Mouse (Mus musculus) midbrain, postnatal 0 days (tissue): ENCODE measurements around the gene Abcd3. TPM values are rescaled to one million over a fixed set of nuclear protein-coding genes. Genes with fewer than 3 reads are reported as not detected.

Source experiments
- ATAC-seq: fragments of 200-750 bp; cut with Nextera tagmentation; 2 replicates; pipeline ENCODE4 v1.8.0; 2017; ENCODE audit warnings: moderate number of reproducible peaks, mild to moderate bottlenecking, moderate TSS enrichment, moderate library complexity; ENCODE audit not compliant: low FRiP score
- DNase-seq: peaks from one replicate; pipeline ENCODE4 v3.0.0-alpha.2; 2015; ENCODE audit warnings: low spot score
- H3K27ac ChIP-seq: fragments of 300-500 bp; sonication (generic); 2 replicates; pipeline ENCODE4 v1.5.1; 2014; ENCODE audit warnings: low read depth, mild to moderate bottlenecking, low read length, mixed read lengths
- H3K27me3 ChIP-seq: fragments of 300-500 bp; sonication (generic); 2 replicates; pipeline ENCODE4 v1.6.1; 2014; ENCODE audit warnings: low read length, control low read depth, mixed read lengths; ENCODE audit not compliant: insufficient read depth
- H3K36me3 ChIP-seq: fragments of 300-500 bp; sonication (generic); 2 replicates; pipeline ENCODE4 v1.6.1; 2014; ENCODE audit warnings: low read length, control low read depth, mixed read lengths; ENCODE audit not compliant: insufficient read depth
- H3K4me1 ChIP-seq: fragments of 300-500 bp; sonication (generic); 2 replicates; pipeline ENCODE4 v1.6.1; 2014; ENCODE audit warnings: mild to moderate bottlenecking, control low read depth, antibody characterized with exemption, low read length, mixed read lengths; ENCODE audit not compliant: insufficient read depth
- H3K4me2 ChIP-seq: fragments of 300-500 bp; sonication (generic); 2 replicates; pipeline ENCODE4 v1.6.1; 2014; ENCODE audit warnings: low read depth, mild to moderate bottlenecking, low read length, mixed read lengths; ENCODE audit not compliant: poor library complexity, severe bottlenecking
- H3K4me3 ChIP-seq: fragments of 300-500 bp; sonication (generic); 2 replicates; pipeline ENCODE4 v1.5.1; 2014; ENCODE audit warnings: low read depth, mild to moderate bottlenecking, low read length, moderate library complexity
- H3K9ac ChIP-seq: fragments of 300-500 bp; sonication (generic); replicated peaks from 2 replicates; pipeline ENCODE4 v1.6.1; 2014; ENCODE audit warnings: mild to moderate bottlenecking, low read length, moderate library complexity, mixed read lengths; ENCODE audit not compliant: poor library complexity, severe bottlenecking
- H3K9me3 ChIP-seq: fragments of 300-500 bp; sonication (generic); 2 replicates; pipeline ENCODE4 v1.6.1; 2016; ENCODE audit warnings: low read length, control low read depth
- CTCF ChIP-seq: IDR thresholded peaks from 2 replicates; pipeline ENCODE4 v1.5.1; 2016; ENCODE audit warnings: antibody characterized with exemption, mild to moderate bottlenecking
- WGBS: fragments of 180-500 bp; shearing (Covaris S2); extraction: QIAGEN DNeasy Blood & Tissue Kit; methylation state at CpG from one replicate; pipeline ENCODE4 v1.1.7; 2014; 5-methylcytosine and 5-hydroxymethylcytosine counted together
- polyA plus RNA-seq: library from polyadenylated mRNA; unstranded; fragments of >200 nt; fragmentation: Nextera tagmentation; extraction: Ambion mirVana; gene quantifications from 2 replicates; pipeline ENCODE4 v1.2.1, GENCODE M21; 2015
- total RNA-seq: library from RNA; depleted of rRNA; stranded (reverse); fragments of >200 nt; gene quantifications from 2 replicates; pipeline ENCODE4 v1.2.3, GENCODE M21; 2014

The Abcd3 gene
- total and polyA plus RNA-seq, 2 experiments from 2014 or later: 51.1 to 77.5 TPM

DNA sequence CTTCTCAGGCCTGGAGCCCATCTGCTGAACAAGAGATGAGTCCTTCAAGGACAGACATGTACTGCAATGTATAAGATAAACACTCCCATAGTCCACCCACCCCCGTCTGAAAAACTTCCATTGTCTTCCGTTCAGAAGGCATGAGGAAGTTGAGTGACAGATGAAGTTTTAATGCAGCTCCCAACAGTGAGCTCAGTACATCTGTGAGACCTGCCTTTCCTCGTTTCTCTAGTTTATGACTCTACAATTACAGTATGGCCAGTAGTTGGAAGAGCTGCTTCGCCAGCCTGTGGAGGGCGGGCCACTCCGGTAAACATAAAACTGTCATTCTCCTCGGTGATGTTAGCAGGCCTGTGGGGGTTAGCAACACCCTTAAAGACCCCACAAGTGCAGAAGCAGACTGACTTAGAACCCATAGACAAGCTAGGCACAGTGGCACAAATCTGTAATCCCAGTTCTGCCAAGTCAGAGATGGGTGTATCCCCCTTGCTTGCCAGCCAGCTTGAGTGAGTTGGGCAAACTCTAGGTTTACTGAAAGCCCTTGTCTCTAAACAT, 27.3 kb upstream of the Abcd3 start:
- H3K27ac ChIP-seq: no peak overlapping the region
- WGBS: 89% methylated on average over 7 of the region's 7 CpGs
- ATAC-seq (no peak), DNase-seq (no peak)
- no peaks in the 10 kb centered on the region for H3K27me3 ChIP-seq
- H3K36me3 ChIP-seq: no peaks in the 10 kb centered on the region
- no peaks in the 10 kb centered on the region for H3K4me1 ChIP-seq
- no peak overlapping the region for H3K9ac ChIP-seq
- H3K4me3 ChIP-seq: no peak overlapping the region
- H3K4me2 ChIP-seq: no peak overlapping the region
- TF ChIP-seq CTCF: no peak
- no peaks in the 10 kb centered on the region for H3K9me3 ChIP-seq

DNA sequence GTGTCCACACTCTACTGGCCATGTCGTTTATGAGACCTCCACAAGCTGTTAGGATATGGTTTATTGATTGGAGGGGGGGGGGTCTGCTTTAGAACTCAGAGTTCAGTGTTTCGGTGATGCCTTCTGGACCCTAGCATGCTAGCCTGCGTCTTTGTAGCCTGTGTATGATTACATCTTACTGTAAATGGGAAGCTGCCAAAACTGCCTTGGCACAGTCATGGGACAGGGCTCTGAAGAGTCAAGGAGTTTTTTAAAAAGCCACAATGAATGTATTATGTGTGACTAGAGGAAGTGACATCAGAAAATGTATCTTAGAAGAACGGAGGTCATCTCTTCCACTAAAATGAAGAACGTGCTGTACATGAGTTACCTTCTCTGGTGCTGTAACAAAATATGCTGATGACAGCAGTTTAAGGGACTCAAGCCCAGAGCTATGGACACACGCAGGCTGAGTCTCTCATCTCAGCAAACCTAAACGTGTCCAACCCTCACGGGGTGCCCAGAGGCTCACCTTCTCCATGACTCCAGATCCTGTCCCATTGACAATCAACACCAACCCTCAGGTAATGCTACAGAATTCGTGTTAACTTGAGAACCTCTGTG, 26.4 kb upstream of the Abcd3 start:
- Histone ChIP-seq H3K27ac (no peak overlapping the region), H3K36me3 (no peaks in the 10 kb centered on the region), H3K4me2 (no peak overlapping the region), H3K4me1 (no peaks in the 10 kb centered on the region), H3K9ac (no peak overlapping the region), H3K4me3 (no peak overlapping the region), H3K27me3 (no peaks in the 10 kb centered on the region), H3K9me3 (no peaks in the 10 kb centered on the region)
- 78% methylated on average over 9 of the region's 9 CpGs for WGBS
- DNase-seq (no peak), ATAC-seq (no peak)
- TF ChIP-seq CTCF: no peak

DNA sequence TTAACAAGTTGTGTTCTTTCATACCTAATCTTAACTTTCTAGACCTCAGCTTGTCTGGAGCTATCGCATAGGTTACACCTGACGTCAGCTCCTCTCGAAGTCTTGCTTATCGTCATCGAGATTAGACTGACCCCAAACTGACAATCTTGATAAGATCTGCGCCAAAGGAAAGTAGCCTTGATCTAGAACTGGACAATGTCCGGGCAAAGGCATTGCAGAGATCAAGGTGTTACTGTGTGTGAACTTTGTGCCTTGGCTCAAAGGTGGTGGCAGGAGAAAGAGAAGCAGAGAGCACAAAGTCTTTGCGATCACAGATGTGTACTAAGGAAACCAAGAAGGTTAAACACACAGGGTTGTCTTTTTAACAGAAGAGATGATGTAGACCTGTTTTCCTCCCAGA, 25.2 kb upstream of the Abcd3 start:
- H3K9ac ChIP-seq: no peak overlapping the region
- ATAC-seq (no peak), DNase-seq (no peak)
- WGBS: 94% methylated on average over 8 of the region's 8 CpGs
- H3K27me3 ChIP-seq: no peaks in the 10 kb centered on the region
- no peak for TF ChIP-seq CTCF
- no peak overlapping the region for H3K4me2 ChIP-seq
- H3K4me3 ChIP-seq: no peak overlapping the region
- H3K4me1 ChIP-seq: no peaks in the 10 kb centered on the region
- H3K27ac ChIP-seq: no peak overlapping the region
- no peaks in the 10 kb centered on the region for H3K36me3 ChIP-seq
- H3K9me3 ChIP-seq: no peaks in the 10 kb centered on the region

- whole genome bisulfite sequencing: 80% methylated on average over 2 of the region's 2 CpGs
- Histone ChIP-seq H3K36me3 (no peaks in the 10 kb centered on the region), H3K4me3 (no peak overlapping the region), H3K4me1 (no peaks in the 10 kb centered on the region), H3K9me3 (no peaks in the 10 kb centered on the region), H3K27ac (no peak overlapping the region), H3K4me2 (no peak overlapping the region), H3K9ac (no peak overlapping the region), H3K27me3 (no peaks in the 10 kb centered on the region)
- ATAC-seq (no peak), DNase-seq (no peak)
- no peak for TF ChIP-seq CTCF
These were observed 19.6 kb upstream of the Abcd3 start for GRCm38 (mm10) chr3:121834732-121835131.

DNA sequence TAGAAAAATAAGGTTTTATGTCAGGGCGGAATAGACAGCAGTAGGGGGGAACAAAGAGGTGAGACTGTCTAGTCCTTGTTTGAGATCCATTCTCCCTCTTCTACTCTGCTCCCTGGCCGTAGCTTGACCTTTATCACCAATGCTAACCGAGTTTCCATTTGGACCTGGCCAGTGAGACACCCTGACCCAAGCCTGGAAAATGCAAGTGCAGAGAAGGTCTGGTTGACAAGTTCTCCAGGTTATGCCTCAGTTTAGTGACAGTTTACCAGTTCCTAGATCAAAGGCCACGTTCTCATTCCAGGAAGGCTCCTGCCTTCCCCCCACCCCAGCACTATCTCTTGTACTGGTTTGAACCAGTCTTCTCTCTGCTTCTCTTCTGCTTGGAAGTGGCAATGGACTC, 19.1 kb upstream of the Abcd3 start:
- 91% methylated on average over 4 of the region's 4 CpGs for WGBS
- TF ChIP-seq CTCF: no peak
- DNase-seq (no peak), ATAC-seq (no peak)
- Histone ChIP-seq H3K36me3 (no peaks in the 10 kb centered on the region), H3K27ac (no peak overlapping the region), H3K27me3 (no peaks in the 10 kb centered on the region), H3K9me3 (no peaks in the 10 kb centered on the region), H3K4me3 (no peak overlapping the region), H3K4me1 (no peaks in the 10 kb centered on the region), H3K4me2 (no peak overlapping the region), H3K9ac (no peak overlapping the region)

DNA sequence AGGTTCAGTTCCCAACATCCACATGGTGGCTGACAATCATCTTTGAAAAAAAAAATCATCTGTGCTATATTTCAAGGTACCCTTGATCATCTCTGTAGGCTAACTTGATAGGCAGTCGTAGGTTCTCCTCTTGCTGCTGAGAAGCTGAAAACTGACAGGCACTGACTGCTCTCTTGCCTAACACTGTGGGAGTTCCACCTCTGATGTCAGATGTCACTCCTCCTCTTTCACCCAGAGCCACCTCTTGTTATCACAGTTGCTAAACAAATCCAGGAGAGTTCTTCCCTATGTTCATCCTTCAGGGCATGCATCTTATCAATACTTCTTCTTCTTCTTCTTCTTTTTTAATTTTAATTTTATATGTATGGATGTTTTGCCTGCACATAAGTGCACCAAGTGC, 10.0 kb upstream of the Abcd3 start:
- Histone ChIP-seq H3K4me1 (no peaks in the 10 kb centered on the region), H3K9ac (no peak overlapping the region), H3K27me3 (no peaks in the 10 kb centered on the region), H3K4me3 (no peak overlapping the region), H3K4me2 (no peak overlapping the region), H3K36me3 (no peaks in the 10 kb centered on the region), H3K27ac (no peak overlapping the region), H3K9me3 (no peaks in the 10 kb centered on the region)
- no peak for TF ChIP-seq CTCF
- 83% methylated on average over 1 of the region's 1 CpGs for WGBS
- DNase-seq: no peak
- no peak for ATAC-seq
